Mouse (Mus musculus): ENCODE data around the gene Gstm6. TPM values are rescaled to one million over a fixed set of nuclear protein-coding genes. Genes with fewer than 3 reads are reported as not detected.

The Gstm6 gene
- not detected for polyA plus RNA-seq (2017; shearing (Covaris generic))

DNA sequence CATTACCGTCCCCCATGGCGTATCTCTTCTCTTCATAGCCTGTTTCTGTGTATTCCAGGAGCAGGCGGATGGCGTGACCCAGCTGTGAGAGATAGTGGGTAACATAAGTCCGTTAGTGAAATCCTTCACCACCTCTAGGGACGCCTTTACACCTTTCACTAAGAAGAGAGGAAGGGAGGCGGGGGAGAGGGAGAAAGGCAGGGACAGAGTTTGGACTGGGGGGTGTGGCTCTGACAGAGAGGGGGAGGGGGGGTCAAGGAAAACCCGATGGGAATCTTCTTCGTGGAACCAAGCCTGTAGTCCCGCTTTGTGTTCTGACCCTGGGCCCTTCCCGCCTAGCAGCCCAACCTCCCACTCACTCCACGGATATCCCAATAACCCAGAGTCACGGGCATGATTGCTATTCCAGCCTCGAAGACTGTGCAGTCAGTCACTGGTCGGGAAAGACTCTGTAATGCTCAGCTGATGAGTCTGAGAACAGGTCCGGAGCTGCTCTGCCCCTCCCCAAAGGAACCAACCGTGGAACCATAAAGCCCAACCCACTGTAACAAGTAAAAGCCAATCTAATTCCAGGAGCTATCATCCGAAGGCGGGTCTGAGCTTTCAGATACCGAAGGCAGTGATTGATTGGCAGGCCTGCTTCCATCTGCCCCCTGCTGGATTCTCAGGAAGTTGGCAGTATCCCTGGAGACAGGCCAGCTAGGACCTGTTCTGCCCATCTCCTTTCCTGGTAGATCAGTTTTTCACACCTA lies at the start of gene Gstm6:
Gene Gstm6, minus strand, starts transcription at position 511 of the 752 bp plus-strand sequence.

DNA sequence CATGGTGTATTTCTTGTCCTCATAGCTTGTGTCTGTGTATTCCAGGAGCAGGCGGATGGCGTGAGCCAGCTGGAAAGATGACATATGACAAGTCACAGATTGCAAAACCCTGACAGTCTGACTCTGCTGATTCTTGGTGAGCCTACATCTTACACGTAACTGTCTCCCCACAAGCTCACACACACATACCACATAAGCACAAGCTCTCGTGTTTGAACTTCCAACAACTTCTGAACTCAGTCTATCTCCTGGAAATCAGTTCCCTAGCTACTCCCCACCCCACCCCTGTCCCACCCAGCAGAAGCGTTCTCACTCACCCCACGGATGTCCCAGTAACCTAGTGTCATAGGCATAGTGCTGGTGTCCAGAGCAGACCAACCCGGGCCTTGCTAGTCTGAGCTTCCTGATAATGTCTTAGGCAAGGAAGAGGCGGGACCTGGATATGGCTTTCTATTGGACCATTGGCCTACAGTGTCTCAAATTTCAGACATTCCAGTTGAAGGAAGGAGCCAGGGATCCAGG lies 42.6 kb upstream of the Gstm6 start, which contains the start of gene Gstm2:
Gene Gstm2, minus strand, starts transcription at position 413 of the 522 bp plus-strand sequence.

DNA sequence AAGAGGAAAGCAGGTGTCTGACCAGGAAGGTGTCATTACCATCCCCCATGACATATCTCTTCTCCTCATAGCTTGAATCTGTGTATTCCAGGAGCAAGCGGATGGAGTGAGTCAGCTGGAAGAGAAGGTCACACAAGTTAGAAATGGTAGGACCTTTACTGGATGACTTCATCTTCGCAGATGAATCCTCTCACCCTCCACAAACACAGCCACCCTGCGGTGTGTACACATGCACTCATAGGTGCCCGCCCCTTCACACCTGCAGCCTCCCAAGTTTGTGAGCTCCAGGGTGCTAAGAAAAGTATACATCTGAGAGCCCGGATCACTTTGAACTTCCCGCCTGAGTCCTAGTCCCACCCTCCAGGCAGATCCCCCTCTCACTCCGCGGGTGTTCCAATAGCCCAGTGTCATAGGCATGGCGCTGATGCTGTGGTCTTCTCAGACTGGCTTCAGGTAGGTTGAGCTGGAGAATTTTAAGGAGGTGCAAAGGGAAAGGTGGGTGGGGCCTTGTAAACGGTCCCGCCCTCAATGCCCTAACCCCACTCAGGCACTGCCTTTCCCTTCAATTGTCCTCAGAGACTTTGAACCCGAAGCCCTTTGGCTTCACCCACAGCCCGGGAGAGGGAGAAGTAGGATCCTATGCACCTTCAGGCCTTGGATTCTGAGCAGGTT lies 25.3 kb upstream of the Gstm6 start, which contains the start of gene Gstm3:
Gene Gstm3, minus strand, starts transcription at position 560 of the 672 bp plus-strand sequence.

DNA sequence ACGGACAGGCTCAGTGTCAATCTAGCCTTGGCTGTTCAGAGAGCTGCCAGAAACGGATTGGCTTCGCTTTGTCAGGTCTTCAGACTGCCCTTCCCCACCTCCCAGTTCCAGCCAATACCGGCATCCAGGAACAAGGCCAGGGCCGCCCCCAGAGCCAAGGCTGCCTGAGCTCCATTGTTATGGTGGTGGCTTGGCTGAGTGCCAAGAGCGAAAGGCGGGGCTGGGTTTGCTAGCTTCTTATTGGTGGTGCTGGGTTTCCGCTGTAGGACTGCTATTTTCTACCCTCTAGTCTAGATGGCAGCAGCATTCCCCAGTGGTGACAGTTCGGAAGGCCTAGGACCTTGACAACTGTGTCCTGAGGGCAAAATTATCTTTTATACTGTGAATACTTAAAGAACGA lies 11.9 kb downstream of the Gstm6 start, which contains the start of gene Gstm7:
Gene Gstm7, minus strand, starts transcription at position 148 of the 400 bp plus-strand sequence.

DNA sequence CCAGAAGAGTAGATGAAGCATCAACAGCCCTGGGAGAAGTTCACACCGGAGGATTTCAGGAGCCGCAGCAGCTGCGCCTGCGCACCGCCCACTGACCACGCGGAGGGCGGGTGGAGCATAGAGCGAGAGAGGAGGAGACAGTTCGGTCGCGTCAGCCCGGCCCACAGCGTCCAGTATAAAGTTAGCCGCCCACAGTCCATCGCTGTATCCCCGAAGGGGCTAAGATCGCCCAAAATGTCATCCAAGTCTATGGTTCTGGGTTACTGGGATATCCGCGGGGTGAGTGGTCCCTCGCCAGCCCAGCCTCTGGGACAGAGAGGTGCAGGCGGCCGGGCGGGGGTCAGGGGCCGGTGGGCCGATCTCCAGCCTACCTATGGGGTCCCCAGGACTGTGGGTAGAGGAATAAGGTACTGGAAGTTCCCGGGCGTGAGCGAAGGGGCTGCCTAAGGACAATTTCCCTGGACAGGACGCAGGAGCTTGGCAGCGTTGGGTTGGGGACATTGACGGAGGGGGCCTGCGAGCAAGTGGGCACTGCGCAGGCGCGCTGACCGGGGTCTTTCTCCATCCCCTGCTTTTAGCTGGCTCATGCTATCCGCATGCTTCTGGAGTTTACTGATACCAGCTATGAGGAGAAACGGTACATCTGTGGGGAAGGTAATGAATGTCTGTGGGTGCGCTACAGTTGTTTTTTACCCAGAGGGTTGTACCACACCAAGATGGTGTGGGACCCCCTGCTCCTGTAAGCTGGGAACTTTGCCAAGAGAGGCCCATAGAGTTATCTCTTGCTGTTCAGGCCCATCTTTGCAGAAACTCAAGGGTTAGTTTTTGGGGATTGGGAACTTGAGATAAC lies 47.6 kb downstream of the Gstm6 start, which contains the start of gene Gstm5:
Gene Gstm5, plus strand, starts transcription at position 102 of the 850 bp plus-strand sequence.

Other genes starting within 250 kb of the Gstm6 start
- 10.0 TPM for gene Ahcyl1, start 247.2 kb downstream of the Gstm6 start, polyA plus RNA-seq (2017; shearing (Covaris generic))
- gene Csf1, start 183.3 kb downstream of the Gstm6 start, polyA plus RNA-seq (2017; shearing (Covaris generic)), result 13.3 TPM
- gene Eps8l3, start 66.5 kb downstream of the Gstm6 start, polyA plus RNA-seq (2017; shearing (Covaris generic)), result not detected
- not detected for gene Gstm5, start 47.9 kb downstream of the Gstm6 start, polyA plus RNA-seq (2017; shearing (Covaris generic))
- gene Gstm7, start 11.9 kb downstream of the Gstm6 start, polyA plus RNA-seq (2017; shearing (Covaris generic)), result 2.1 TPM
- not detected for gene Gstm3, start 25.5 kb upstream of the Gstm6 start, polyA plus RNA-seq (2017; shearing (Covaris generic))
- not detected for gene Gstm2, start 42.7 kb upstream of the Gstm6 start, polyA plus RNA-seq (2017; shearing (Covaris generic))
- 4.6 TPM for gene Gstm1, start 74.2 kb upstream of the Gstm6 start, polyA plus RNA-seq (2017; shearing (Covaris generic))
- gene Gstm4, start 101.1 kb upstream of the Gstm6 start, polyA plus RNA-seq (2017; shearing (Covaris generic)), result 11.1 TPM
- 50.0 TPM for gene Ampd2, start 142.9 kb upstream of the Gstm6 start, polyA plus RNA-seq (2017; shearing (Covaris generic))
- not detected for gene Gnat2, start 149.0 kb upstream of the Gstm6 start, polyA plus RNA-seq (2017; shearing (Covaris generic))
- gene Gnai3, start 202.4 kb upstream of the Gstm6 start, polyA plus RNA-seq (2017; shearing (Covaris generic)), result 217 TPM
- gene Gpr61, start 211.1 kb upstream of the Gstm6 start, polyA plus RNA-seq (2017; shearing (Covaris generic)), result not detected
- 0.21 TPM for gene Amigo1, start 242.6 kb upstream of the Gstm6 start, polyA plus RNA-seq (2017; shearing (Covaris generic))